In genomic region chr19:10064173-10065012, GRCm38 (mm10) we compare ENCODE assay signal across 12 mouse cellular contexts. TPM values are rescaled to one million over a fixed set of nuclear protein-coding genes. Genes with fewer than 3 reads are reported as not detected.
DNase-seq lines count a peak whose midpoint lies in the region; ATAC-seq and TF ChIP-seq lines count a peak whose summit lies in the region.
"Had no signal": no experiment of that assay in that cellular context is flagged by ENCODE, and none has a peak within 500 bp of the region (broad histone marks: within the 10 kb centered on the region; RNA-seq: fewer than 3 reads in every experiment).

No protein-coding gene starts in this region.

- H3K9ac ChIP-seq in heart, embryonic 15.5 days: no peak overlapping the region
- H3K9ac ChIP-seq in neural tube, embryonic 14.5 days (replicated peaks; ENCODE audit: low read depth, low read length): no peak overlapping the region
- H3K9ac ChIP-seq in liver, postnatal 0 days (replicated peaks): no peak overlapping the region
- H3K9ac ChIP-seq: neural tube, embryonic 12.5 days had no signal

- H3K36me3 ChIP-seq in heart, embryonic 15.5 days: peaks cover 30% of the 10 kb centered on the region
- peaks cover 74% of the 10 kb centered on the region for H3K36me3 ChIP-seq in neural tube, embryonic 14.5 days (ENCODE audit: control insufficient read depth, insufficient read depth, low read length)
- peaks cover 20% of the 10 kb centered on the region for H3K36me3 ChIP-seq in liver, postnatal 0 days (replicated peaks; ENCODE audit: insufficient read depth, low read length)

- WGBS in heart, embryonic 15.5 days: 67% methylated on average over 10 of the region's 10 CpGs
- WGBS in neural tube, embryonic 14.5 days: 78% methylated on average over 10 of the region's 10 CpGs
- WGBS in liver, postnatal 0 days (ENCODE audit: insufficient replicate concordance): 39% methylated on average over 10 of the region's 10 CpGs

- no peak overlapping the region for H3K4me2 ChIP-seq in heart, embryonic 15.5 days
- no peak overlapping the region for H3K4me2 ChIP-seq in neural tube, embryonic 14.5 days (ENCODE audit: low read depth, low read length)
- no peak overlapping the region for H3K4me2 ChIP-seq in liver, postnatal 0 days (ENCODE audit: low read depth, low read length)
- H3K4me2 ChIP-seq: neural tube, embryonic 12.5 days had no signal

- no peaks in the 10 kb centered on the region for H3K27me3 ChIP-seq in heart, embryonic 15.5 days
- no peaks in the 10 kb centered on the region for H3K27me3 ChIP-seq in neural tube, embryonic 14.5 days (ENCODE audit: control insufficient read depth, insufficient read depth, low read length)
- H3K27me3 ChIP-seq in liver, postnatal 0 days (ENCODE audit: insufficient read depth, low read length): no peaks in the 10 kb centered on the region
- H3K27me3 ChIP-seq: neural tube, embryonic 12.5 days had no signal

- TF ChIP-seq CTCF in liver, postnatal 0 days (IDR thresholded peaks at IDR 0.05; ENCODE audit: low read depth): no peak

- no peak overlapping the region for H3K4me3 ChIP-seq in heart, embryonic 15.5 days
- H3K4me3 ChIP-seq in neural tube, embryonic 14.5 days (ENCODE audit: low read depth, low read length): no peak overlapping the region
- H3K4me3 ChIP-seq in liver, postnatal 0 days (ENCODE audit: low read depth, low read length): no peak overlapping the region
- H3K4me3 ChIP-seq: neural tube, embryonic 12.5 days had no signal

- H3K9me3 ChIP-seq in heart, embryonic 15.5 days (replicated peaks): no peaks in the 10 kb centered on the region
- no peaks in the 10 kb centered on the region for H3K9me3 ChIP-seq in neural tube, embryonic 14.5 days (ENCODE audit: control insufficient read depth, low read length)
- H3K9me3 ChIP-seq in liver, postnatal 0 days (ENCODE audit: low read length): no peaks in the 10 kb centered on the region
- H3K9me3 ChIP-seq: neural tube, embryonic 12.5 days had no signal

- DNase-seq in heart, postnatal 14 days: no peak
- DNase-seq in neural tube, embryonic 10.5 days (ENCODE audit: extremely low spot score, low spot score): no peak
- DNase-seq in liver, postnatal 0 days: peak; percentile 53
- peak; percentile 65 for DNase-seq in thymus, postnatal 25 days
- no peak for DNase-seq in urinary bladder, postnatal 25 days (ENCODE audit: low spot score)
- DNase-seq in cerebellum, adult 11-12 months: no peak
- DNase-seq: heart, postnatal 10 days had no signal

- peak; percentile 16; the same call in 1 of the 2 replicates for ATAC-seq in heart, embryonic 15.5 days (replicated peaks; ENCODE audit: insufficient number of reproducible peaks, insufficient read depth, low FRiP score, low read depth)
- 0 out of 2 replicates have a peak, but pooled peaks have one; percentile 25 for ATAC-seq in neural tube, embryonic 14.5 days (ENCODE audit: low read depth)
- peak; percentile 4; the same call in 1 of the 2 replicates for ATAC-seq in liver, postnatal 0 days

- TF ChIP-seq EP300 in liver, postnatal 0 days (IDR thresholded peaks at IDR 0.05; ENCODE audit: low read depth): no peak

- H3K4me1 ChIP-seq in heart, embryonic 15.5 days (replicated peaks): peaks cover 20% of the 10 kb centered on the region
- no peaks in the 10 kb centered on the region for H3K4me1 ChIP-seq in neural tube, embryonic 14.5 days (ENCODE audit: control insufficient read depth, insufficient read depth, low read length)
- H3K4me1 ChIP-seq in liver, postnatal 0 days (ENCODE audit: insufficient read depth): peaks cover 32% of the 10 kb centered on the region

- peak overlapping the region; percentile 33; the same call in 1 of the 2 replicates for H3K27ac ChIP-seq in heart, embryonic 15.5 days
- no peak overlapping the region for H3K27ac ChIP-seq in neural tube, embryonic 14.5 days (ENCODE audit: low read depth, low read length)
- H3K27ac ChIP-seq in liver, postnatal 0 days (ENCODE audit: low read depth): no peak overlapping the region
- H3K27ac ChIP-seq: kidney, postnatal 0 days; macrophage; neural tube, embryonic 12.5 days had no signal

- intact Hi-C loops in heart, postnatal 14 days (cut with DNase I): no loop called here

RNA-seq across cellular contexts. Expression of gene Fads3, which starts 23.0 kb away (rescaled TPM):
- polyA plus RNA-seq in heart, embryonic 15.5 days (2015; fragmentation: Nextera tagmentation; extraction: Ambion mirVana): 39.4 and 43.9 TPM in 2 replicates
- total RNA-seq in heart, postnatal 14 days (2021): 10 to 100 TPM; 33.0 to 36.3 TPM
- 19.3 and 19.5 TPM in 2 replicates for polyA plus RNA-seq in neural tube, embryonic 14.5 days (2014; fragmentation: Nextera tagmentation; extraction: Ambion mirVana)
- polyA plus RNA-seq in liver, postnatal 0 days (2015; fragmentation: Nextera tagmentation; extraction: Ambion mirVana): 1.7 and 2.0 TPM in 2 replicates

RNA-seq across cellular contexts. Expression of gene Fads2, which starts 37.2 kb away (rescaled TPM):
- 29.3 and 48.4 TPM in 2 replicates for polyA plus RNA-seq in heart, embryonic 15.5 days (2015; fragmentation: Nextera tagmentation; extraction: Ambion mirVana)
- total RNA-seq in heart, postnatal 14 days (2021): 1 to 10 TPM; 7.8 to 9.8 TPM
- polyA plus RNA-seq in neural tube, embryonic 14.5 days (2014; fragmentation: Nextera tagmentation; extraction: Ambion mirVana): 48.5 and 55.3 TPM in 2 replicates
- 203 and 216 TPM in 2 replicates for polyA plus RNA-seq in liver, postnatal 0 days (2015; fragmentation: Nextera tagmentation; extraction: Ambion mirVana)

Comparison
In these comparisons a context has a peak if more than half of its experiments do, and no peak if none do; other contexts are left out.
1. DNase-seq: peak in liver, postnatal 0 days (single experiment) and thymus, postnatal 25 days (single experiment); none in heart, postnatal 14 days (0 of 2), neural tube, embryonic 10.5 days (single experiment), urinary bladder, postnatal 25 days (single experiment) and cerebellum, adult 11-12 months (single experiment).
2. Peak in every context shown above with its lines, with median percentiles within 50 percentile points of each other: ATAC-seq.